Mouse (Mus musculus): Measurements from ENCODE around the gene Dpf2. TPM values are rescaled to one million over a fixed set of nuclear protein-coding genes. Genes with fewer than 3 reads are reported as not detected.
A peak's percentile ranks its signal among the peaks of the same experiment; 100 is the strongest.

The Dpf2 gene
- polyA plus RNA-seq, 1 experiment from 2014 or later, result 85.3 TPM

DNA sequence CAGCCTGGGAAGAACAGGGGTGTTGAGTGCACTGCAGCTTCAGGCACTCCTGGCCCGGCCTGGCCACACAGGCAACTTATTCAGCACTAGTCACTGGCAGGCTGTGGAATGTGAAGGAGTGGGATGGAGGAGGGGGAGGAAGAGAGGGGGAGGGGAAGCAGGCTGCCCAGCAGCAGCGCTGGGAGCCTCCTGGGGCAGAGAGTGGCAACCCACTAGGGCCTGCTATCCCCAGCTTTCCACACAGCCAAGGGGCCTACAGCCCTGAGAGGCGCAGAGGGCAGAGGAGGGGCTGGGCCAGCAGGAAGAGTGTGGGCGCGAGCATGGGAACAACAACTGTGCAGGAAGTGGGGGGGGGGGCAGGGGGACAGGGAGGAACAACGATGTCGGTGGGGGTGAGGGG lies 41.5 kb downstream of the Dpf2 start:
- Histone ChIP-seq H3K4me2 (ENCODE audit: low read depth, low read length) (peak overlapping the region; percentile 14; the same call in 1 of the 2 replicates), H3K27ac (ENCODE audit: low read depth, low read length) (peak overlapping the region; percentile 57), H3K36me3 (ENCODE audit: control insufficient read depth, insufficient read depth, low read length) (peaks cover 13% of the 10 kb centered on the region), H3K9ac (replicated peaks; ENCODE audit: low read depth, low read length) (0 out of 2 replicates have a peak overlapping the region, but pooled peaks have one; percentile 28), H3K9me3 (ENCODE audit: control insufficient read depth, low read length) (no peaks in the 10 kb centered on the region), H3K4me1 (ENCODE audit: control insufficient read depth, insufficient read depth, low read length) (peaks cover 14% of the 10 kb centered on the region), H3K4me3 (ENCODE audit: low read depth, low read length) (no peak overlapping the region), H3K27me3 (ENCODE audit: control insufficient read depth, insufficient read depth, low read length) (no peaks in the 10 kb centered on the region)
- ATAC-seq (ENCODE audit: low read depth), result peak; percentile 38; the same call in 1 of the 2 replicates
- 3% methylated on average over 7 of the region's 7 CpGs for WGBS

DNA sequence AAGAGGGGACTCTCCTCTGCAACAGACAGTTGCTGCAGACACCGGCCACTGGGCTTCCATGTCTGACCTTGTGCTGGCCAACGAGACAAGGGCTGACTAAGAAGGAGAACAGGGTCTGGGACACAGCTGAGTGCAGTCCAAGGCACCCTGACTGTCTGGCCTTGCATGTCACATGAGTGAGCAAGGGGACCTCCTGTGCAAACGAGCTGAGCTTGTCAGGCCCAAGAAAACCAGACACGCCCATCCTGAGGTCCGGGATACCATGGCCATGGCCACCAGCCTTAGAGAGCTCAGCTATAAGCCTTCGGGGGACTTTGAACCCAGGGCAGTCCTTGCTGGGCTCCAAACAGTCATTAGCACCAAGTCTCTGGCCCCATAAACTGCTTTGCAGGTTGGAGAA lies 44.7 kb downstream of the Dpf2 start:
- no peaks in the 10 kb centered on the region for H3K9me3 ChIP-seq (ENCODE audit: control insufficient read depth, low read length)

DNA sequence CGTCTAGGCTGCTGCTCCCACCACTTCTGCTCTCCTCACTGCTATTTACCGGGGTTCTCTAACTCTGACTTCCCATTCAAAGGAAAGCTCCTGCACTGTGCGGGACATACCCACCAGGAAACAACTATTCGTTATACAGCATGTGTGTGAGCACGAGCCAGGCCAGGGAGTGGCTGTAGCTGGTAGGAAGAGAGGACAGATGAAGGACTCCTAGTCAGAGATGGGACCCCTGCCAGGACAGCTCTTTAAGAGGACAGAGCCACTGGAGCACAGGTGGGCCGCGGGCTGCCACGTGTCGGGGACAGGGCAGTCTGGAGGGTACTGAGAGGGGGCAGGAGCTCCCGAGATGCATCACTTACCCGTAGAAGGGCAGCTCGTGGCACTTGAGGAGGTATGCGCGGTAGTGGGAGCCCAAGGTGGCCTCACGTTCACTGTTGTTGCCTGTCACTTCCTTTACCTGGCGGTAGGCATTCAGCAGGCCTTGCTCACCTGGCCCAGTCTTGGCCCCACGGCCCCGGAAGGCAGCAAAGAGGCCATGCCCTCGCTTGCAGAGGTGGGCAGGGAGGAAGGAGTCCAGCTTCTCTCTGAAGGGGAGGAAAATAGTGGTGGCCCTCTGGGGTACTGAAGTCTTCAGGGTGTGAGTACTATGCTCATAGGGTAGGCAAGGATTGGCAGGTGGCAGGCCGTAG lies 48.0 kb downstream of the Dpf2 start:
- WGBS, result 93% methylated on average over 20 of the region's 20 CpGs
- H3K27me3 ChIP-seq (ENCODE audit: control insufficient read depth, insufficient read depth, low read length), result no peaks in the 10 kb centered on the region
- no peak overlapping the region for H3K27ac ChIP-seq (ENCODE audit: low read depth, low read length)
- peaks cover 18% of the 10 kb centered on the region for H3K36me3 ChIP-seq (ENCODE audit: control insufficient read depth, insufficient read depth, low read length)
- H3K9ac ChIP-seq (replicated peaks; ENCODE audit: low read depth, low read length), result no peak overlapping the region
- H3K4me1 ChIP-seq (ENCODE audit: control insufficient read depth, insufficient read depth, low read length), result no peaks in the 10 kb centered on the region
- no peak for ATAC-seq (ENCODE audit: low read depth)
- H3K4me2 ChIP-seq (ENCODE audit: low read depth, low read length), result no peak overlapping the region
- no peaks in the 10 kb centered on the region for H3K9me3 ChIP-seq (ENCODE audit: control insufficient read depth, low read length)
- H3K4me3 ChIP-seq (ENCODE audit: low read depth, low read length), result no peak overlapping the region

More for the DNA sequence above, 44.7 kb downstream of the Dpf2 start:
- WGBS, result 93% methylated on average over 6 of the region's 6 CpGs
- ATAC-seq (ENCODE audit: low read depth), result no peak
- Histone ChIP-seq H3K36me3 (ENCODE audit: control insufficient read depth, insufficient read depth, low read length) (peaks cover 19% of the 10 kb centered on the region), H3K4me2 (ENCODE audit: low read depth, low read length) (no peak overlapping the region), H3K27ac (ENCODE audit: low read depth, low read length) (no peak overlapping the region), H3K9ac (replicated peaks; ENCODE audit: low read depth, low read length) (no peak overlapping the region), H3K4me3 (ENCODE audit: low read depth, low read length) (no peak overlapping the region), H3K4me1 (ENCODE audit: control insufficient read depth, insufficient read depth, low read length) (0 out of 2 replicates have a peak, but pooled peaks cover 2% of the 10 kb centered on the region), H3K27me3 (ENCODE audit: control insufficient read depth, insufficient read depth, low read length) (no peaks in the 10 kb centered on the region)

DNA sequence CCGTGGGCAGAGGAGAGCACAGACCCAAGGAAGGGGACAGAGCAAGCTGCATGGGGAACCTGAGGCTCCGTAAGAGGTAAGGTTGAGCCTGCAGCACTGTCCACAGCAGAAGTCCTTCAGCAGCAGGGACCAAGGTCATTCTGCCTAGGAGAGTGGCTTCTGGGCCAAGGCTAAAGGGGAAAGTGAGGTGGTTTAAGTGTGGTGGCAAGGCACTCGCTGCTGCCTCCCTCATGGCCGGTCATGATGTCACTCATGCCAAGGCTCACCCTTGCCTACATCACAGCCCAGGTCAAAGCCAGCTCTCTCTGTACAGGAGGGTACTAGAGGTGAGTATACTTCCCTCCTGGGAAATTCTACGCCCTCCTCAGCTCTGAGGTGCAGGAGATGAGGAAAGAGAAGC lies 49.0 kb downstream of the Dpf2 start:
- Histone ChIP-seq H3K27me3 (ENCODE audit: control insufficient read depth, insufficient read depth, low read length) (no peaks in the 10 kb centered on the region), H3K4me2 (ENCODE audit: low read depth, low read length) (no peak overlapping the region), H3K36me3 (ENCODE audit: control insufficient read depth, insufficient read depth, low read length) (peaks cover 12% of the 10 kb centered on the region), H3K27ac (ENCODE audit: low read depth, low read length) (no peak overlapping the region), H3K9ac (replicated peaks; ENCODE audit: low read depth, low read length) (no peak overlapping the region), H3K4me1 (ENCODE audit: control insufficient read depth, insufficient read depth, low read length) (no peaks in the 10 kb centered on the region), H3K4me3 (ENCODE audit: low read depth, low read length) (no peak overlapping the region), H3K9me3 (ENCODE audit: control insufficient read depth, low read length) (no peaks in the 10 kb centered on the region)
- no peak for ATAC-seq (ENCODE audit: low read depth)
- 95% methylated on average over 5 of the region's 5 CpGs for WGBS

DNA sequence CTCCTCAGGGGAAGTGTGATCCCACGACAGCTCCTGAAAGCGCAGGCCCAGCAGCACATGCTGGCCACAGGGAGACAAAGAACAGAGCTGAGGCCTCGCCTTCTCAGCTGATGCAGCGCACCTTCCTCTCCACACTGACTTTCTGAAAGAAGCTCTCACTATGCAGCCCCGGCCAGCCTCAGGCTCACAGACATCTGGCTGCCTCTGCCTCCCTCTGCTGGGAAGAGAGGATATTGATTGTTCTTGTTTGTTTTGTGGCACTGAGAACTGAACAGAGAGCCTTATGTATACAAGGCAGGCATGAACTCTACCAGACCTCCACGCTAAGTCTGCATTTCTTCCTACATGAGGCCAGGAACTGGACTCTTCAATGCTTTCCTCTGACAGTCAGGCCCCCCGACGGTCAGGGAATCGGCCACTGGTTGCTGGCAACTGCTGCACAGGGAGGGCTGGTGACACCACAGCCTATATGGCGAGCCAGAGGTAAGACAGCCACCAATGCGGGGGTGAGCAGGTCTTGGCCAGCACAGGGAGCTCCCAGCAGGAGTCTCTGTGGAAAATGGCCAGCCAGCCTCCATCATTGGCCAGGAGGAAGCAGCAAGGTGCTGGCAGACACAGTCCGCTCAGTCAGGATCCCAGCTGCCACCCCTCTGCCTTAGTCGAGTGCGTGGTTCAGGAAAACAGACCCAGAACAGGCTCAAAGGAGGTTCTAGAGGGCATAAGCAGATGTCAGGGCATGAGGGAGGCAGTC lies 50.3 kb downstream of the Dpf2 start:
- 96% methylated on average over 14 of the region's 14 CpGs for WGBS
- Histone ChIP-seq H3K4me2 (ENCODE audit: low read depth, low read length) (no peak overlapping the region), H3K9ac (replicated peaks; ENCODE audit: low read depth, low read length) (no peak overlapping the region), H3K36me3 (ENCODE audit: control insufficient read depth, insufficient read depth, low read length) (peaks cover 11% of the 10 kb centered on the region; the same call in 1 of the 2 replicates), H3K9me3 (ENCODE audit: control insufficient read depth, low read length) (no peaks in the 10 kb centered on the region), H3K4me3 (ENCODE audit: low read depth, low read length) (no peak overlapping the region), H3K4me1 (ENCODE audit: control insufficient read depth, insufficient read depth, low read length) (no peaks in the 10 kb centered on the region), H3K27me3 (ENCODE audit: control insufficient read depth, insufficient read depth, low read length) (no peaks in the 10 kb centered on the region), H3K27ac (ENCODE audit: low read depth, low read length) (no peak overlapping the region)
- no peak for ATAC-seq (ENCODE audit: low read depth)

DNA sequence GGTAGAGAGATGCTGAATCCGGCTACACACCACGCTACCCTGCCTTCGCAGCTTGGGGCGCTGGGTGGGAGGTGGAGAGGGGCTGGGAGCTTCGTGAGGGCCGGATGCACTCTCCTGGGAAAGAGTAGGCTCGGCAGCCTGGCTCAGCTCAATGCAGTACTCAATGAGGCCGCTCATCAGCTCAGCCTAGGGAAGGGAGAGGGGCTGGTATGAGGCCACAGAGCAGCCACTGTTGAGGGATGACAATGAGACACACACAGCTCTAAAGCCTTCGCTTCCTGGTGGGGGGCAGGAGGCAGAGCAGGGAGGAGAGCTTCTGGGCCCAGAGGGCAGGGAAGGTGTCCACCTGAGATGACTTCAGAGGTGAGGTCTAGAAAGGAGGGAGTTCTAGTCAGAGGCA lies 56.2 kb downstream of the Dpf2 start:
- Histone ChIP-seq H3K36me3 (ENCODE audit: control insufficient read depth, insufficient read depth, low read length) (peaks cover 17% of the 10 kb centered on the region), H3K4me2 (ENCODE audit: low read depth, low read length) (no peak overlapping the region), H3K27ac (ENCODE audit: low read depth, low read length) (no peak overlapping the region), H3K9ac (replicated peaks; ENCODE audit: low read depth, low read length) (no peak overlapping the region), H3K27me3 (ENCODE audit: control insufficient read depth, insufficient read depth, low read length) (no peaks in the 10 kb centered on the region), H3K4me1 (ENCODE audit: control insufficient read depth, insufficient read depth, low read length) (no peaks in the 10 kb centered on the region), H3K9me3 (ENCODE audit: control insufficient read depth, low read length) (no peaks in the 10 kb centered on the region), H3K4me3 (ENCODE audit: low read depth, low read length) (no peak overlapping the region)
- no peak for ATAC-seq (ENCODE audit: low read depth)
- 87% methylated on average over 9 of the region's 9 CpGs for WGBS

DNA sequence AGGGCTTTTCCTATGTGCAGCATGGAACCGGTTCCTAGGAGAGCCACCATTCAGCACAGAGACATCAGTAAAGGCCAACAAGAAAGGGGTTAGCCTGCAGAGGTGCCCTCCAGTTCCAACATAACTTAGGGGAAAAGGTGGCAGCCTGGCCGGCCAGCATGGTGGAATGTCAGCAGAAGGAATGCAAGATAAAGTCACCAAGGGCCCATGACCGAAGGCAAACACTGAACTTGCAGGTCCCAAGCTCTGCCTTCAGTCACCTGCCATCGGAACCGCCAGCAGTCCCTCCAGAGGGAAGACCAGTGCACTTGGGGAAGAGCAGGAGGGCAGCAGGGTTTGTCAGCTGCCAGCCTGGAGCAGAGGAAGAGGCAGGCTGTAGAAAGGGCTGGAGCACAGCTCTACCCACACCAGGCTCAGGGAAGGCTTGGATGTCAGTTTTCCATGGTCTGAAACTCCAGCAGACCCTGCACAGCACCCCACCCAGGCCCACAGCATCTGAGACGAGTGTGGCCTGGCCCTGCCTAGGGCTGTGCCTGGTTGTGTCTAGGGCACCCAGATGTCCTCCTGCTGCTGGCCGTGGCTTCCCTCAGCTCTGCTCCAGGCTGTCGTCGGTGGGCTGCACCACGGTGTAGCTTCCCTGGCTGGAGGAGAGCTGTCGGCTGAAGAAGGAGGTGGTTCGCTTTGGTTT lies 60.6 kb downstream of the Dpf2 start:
- no peak overlapping the region for H3K27ac ChIP-seq (ENCODE audit: low read depth, low read length)
- peaks cover 22% of the 10 kb centered on the region for H3K4me1 ChIP-seq (ENCODE audit: control insufficient read depth, insufficient read depth, low read length)
- H3K27me3 ChIP-seq (ENCODE audit: control insufficient read depth, insufficient read depth, low read length), result no peaks in the 10 kb centered on the region
- no peak for ATAC-seq (ENCODE audit: low read depth)
- no peak overlapping the region for H3K4me2 ChIP-seq (ENCODE audit: low read depth, low read length)
- H3K9ac ChIP-seq (replicated peaks; ENCODE audit: low read depth, low read length), result no peak overlapping the region
- no peak overlapping the region for H3K4me3 ChIP-seq (ENCODE audit: low read depth, low read length)
- WGBS, result 89% methylated on average over 12 of the region's 12 CpGs
- no peaks in the 10 kb centered on the region for H3K9me3 ChIP-seq (ENCODE audit: control insufficient read depth, low read length)
- H3K36me3 ChIP-seq (ENCODE audit: control insufficient read depth, insufficient read depth, low read length), result peaks cover 12% of the 10 kb centered on the region

DNA sequence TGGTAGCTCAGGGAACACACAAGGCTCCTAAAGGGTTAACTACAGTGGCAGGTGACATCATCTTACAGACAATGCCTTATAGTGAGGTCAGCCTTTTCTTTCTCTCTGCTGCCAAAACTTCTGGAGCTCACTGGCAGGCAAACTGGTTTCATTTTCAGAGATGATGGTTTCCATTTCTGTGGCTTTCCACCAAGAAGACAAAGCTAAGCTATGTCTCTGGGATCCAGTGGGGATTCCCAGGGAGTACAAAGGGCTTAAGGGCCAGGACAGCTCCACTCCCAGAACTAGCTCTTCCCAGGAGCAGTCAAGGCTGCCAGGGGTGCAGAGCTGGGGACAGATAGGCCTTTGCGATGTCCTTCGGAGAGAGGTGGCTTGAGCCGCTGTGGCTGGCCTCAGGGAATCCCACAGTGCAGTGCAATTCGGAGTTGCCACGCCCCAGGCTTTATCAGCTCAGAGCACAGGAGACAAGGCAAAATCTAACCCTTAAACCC lies 61.3 kb downstream of the Dpf2 start:
- no peak for ATAC-seq (ENCODE audit: low read depth)
- no peak overlapping the region for H3K9ac ChIP-seq (replicated peaks; ENCODE audit: low read depth, low read length)
- H3K4me2 ChIP-seq (ENCODE audit: low read depth, low read length), result no peak overlapping the region
- no peak overlapping the region for H3K27ac ChIP-seq (ENCODE audit: low read depth, low read length)
- WGBS, result 72% methylated on average over 5 of the region's 5 CpGs
- no peaks in the 10 kb centered on the region for H3K27me3 ChIP-seq (ENCODE audit: control insufficient read depth, insufficient read depth, low read length)
- peaks cover 26% of the 10 kb centered on the region for H3K4me1 ChIP-seq (ENCODE audit: control insufficient read depth, insufficient read depth, low read length)
- no peaks in the 10 kb centered on the region for H3K9me3 ChIP-seq (ENCODE audit: control insufficient read depth, low read length)
- H3K36me3 ChIP-seq (ENCODE audit: control insufficient read depth, insufficient read depth, low read length), result peaks cover 11% of the 10 kb centered on the region
- H3K4me3 ChIP-seq (ENCODE audit: low read depth, low read length), result no peak overlapping the region

DNA sequence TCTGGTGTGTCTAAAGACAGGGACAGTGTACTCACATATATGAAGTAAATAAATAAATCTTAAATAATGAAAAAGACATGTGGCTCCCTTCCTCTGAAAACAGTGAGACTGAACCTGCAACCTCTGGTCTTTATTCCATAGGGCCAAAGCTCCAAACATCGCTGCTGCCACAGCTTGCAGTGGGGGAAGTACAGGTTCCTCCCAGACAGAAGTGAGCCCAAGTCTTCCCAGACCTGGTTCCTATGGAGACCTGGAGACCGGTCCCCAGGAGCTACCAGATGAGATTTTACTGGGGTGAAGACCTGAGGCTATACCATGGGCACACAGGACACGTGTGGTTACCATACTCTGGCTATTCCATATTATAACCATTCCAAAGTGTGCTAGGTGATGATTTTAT lies 62.0 kb downstream of the Dpf2 start:
- no peak overlapping the region for H3K27ac ChIP-seq (ENCODE audit: low read depth, low read length)
- peaks cover 9% of the 10 kb centered on the region for H3K36me3 ChIP-seq (ENCODE audit: control insufficient read depth, insufficient read depth, low read length)
- no peaks in the 10 kb centered on the region for H3K9me3 ChIP-seq (ENCODE audit: control insufficient read depth, low read length)
- 90% methylated on average over 3 of the region's 3 CpGs for WGBS
- no peak overlapping the region for H3K9ac ChIP-seq (replicated peaks; ENCODE audit: low read depth, low read length)
- H3K27me3 ChIP-seq (ENCODE audit: control insufficient read depth, insufficient read depth, low read length), result no peaks in the 10 kb centered on the region
- H3K4me1 ChIP-seq (ENCODE audit: control insufficient read depth, insufficient read depth, low read length), result peaks cover 26% of the 10 kb centered on the region
- no peak overlapping the region for H3K4me3 ChIP-seq (ENCODE audit: low read depth, low read length)
- H3K4me2 ChIP-seq (ENCODE audit: low read depth, low read length), result no peak overlapping the region
- no peak for ATAC-seq (ENCODE audit: low read depth)
